Mouse (Mus musculus): ENCODE measurements around the gene Ube2d3. TPM values are rescaled to one million over a fixed set of nuclear protein-coding genes. Genes with fewer than 3 reads are reported as not detected.

Gene Ube2d3
- polyA plus RNA-seq, 1 experiment = 333 TPM

GRCm38 (mm10) chr3:135436901-135437616 lies 890 bp upstream of the Ube2d3 start:
- H3K4me3 ChIP-seq (ENCODE audit: insufficient read depth, low read depth, low read length) = no peak overlapping the region
- DNase-seq = no peak
- H3K36me3 ChIP-seq (ENCODE audit: control insufficient read depth, insufficient read depth, low read length) = no peaks in the 10 kb centered on the region
- 58% methylated on average over 14 of the region's 14 CpGs for WGBS
- no peaks in the 10 kb centered on the region; the same call in 1 of the 2 replicates for H3K4me1 ChIP-seq (ENCODE audit: control insufficient read depth, insufficient read depth, low read length)
- no peaks in the 10 kb centered on the region for H3K27me3 ChIP-seq (replicated peaks; ENCODE audit: control insufficient read depth, insufficient read depth, low read length)
- no peak for TF ChIP-seq POLR2A (IDR thresholded peaks at IDR 0.05; ENCODE audit: low read depth, low read length)
- no peak for TF ChIP-seq CTCF (conservative IDR thresholded peaks at IDR 0.05; ENCODE audit: insufficient read depth, insufficient read length, low read depth, low read length)
- peak overlapping the region; percentile 94 for H3K27ac ChIP-seq (ENCODE audit: insufficient read depth, low read depth, low read length)

- no peak for TF ChIP-seq CTCF (conservative IDR thresholded peaks at IDR 0.05; ENCODE audit: insufficient read depth, insufficient read length, low read depth, low read length)
- TF ChIP-seq POLR2A (IDR thresholded peaks at IDR 0.05; ENCODE audit: low read depth, low read length) = peak; percentile 83
- H3K27ac ChIP-seq (ENCODE audit: insufficient read depth, low read depth, low read length) = peak overlapping the region; percentile 98
- peak overlapping the region; percentile 90 for H3K4me3 ChIP-seq (ENCODE audit: insufficient read depth, low read depth, low read length)
- peaks cover 2% of the 10 kb centered on the region; the same call in 1 of the 2 replicates for H3K36me3 ChIP-seq (ENCODE audit: control insufficient read depth, insufficient read depth, low read length)
- DNase-seq = peak; percentile 95
- peaks cover 4% of the 10 kb centered on the region; the same call in 1 of the 2 replicates for H3K4me1 ChIP-seq (ENCODE audit: control insufficient read depth, insufficient read depth, low read length)
- WGBS = under 1% methylated on average over 38 of the region's 50 CpGs
- no peaks in the 10 kb centered on the region for H3K27me3 ChIP-seq (replicated peaks; ENCODE audit: control insufficient read depth, insufficient read depth, low read length)
These were observed 573 bp downstream of the Ube2d3 start for GRCm38 (mm10) chr3:135438531-135438912.

GRCm38 (mm10) chr3:135438913-135439531 lies 1.1 kb downstream of the Ube2d3 start:
- under 1% methylated on average over 60 of the region's 76 CpGs for WGBS
- peak overlapping the region; percentile 90 for H3K4me3 ChIP-seq (ENCODE audit: insufficient read depth, low read depth, low read length)
- peak; percentile 95 for DNase-seq
- TF ChIP-seq CTCF (conservative IDR thresholded peaks at IDR 0.05; ENCODE audit: insufficient read depth, insufficient read length, low read depth, low read length) (no peak), POLR2A (IDR thresholded peaks at IDR 0.05; ENCODE audit: low read depth, low read length) (peak; percentile 36)
- H3K4me1 ChIP-seq (ENCODE audit: control insufficient read depth, insufficient read depth, low read length) = peaks cover 8% of the 10 kb centered on the region; the same call in 1 of the 2 replicates
- H3K27me3 ChIP-seq (replicated peaks; ENCODE audit: control insufficient read depth, insufficient read depth, low read length) = no peaks in the 10 kb centered on the region
- peaks cover 3% of the 10 kb centered on the region; the same call in 1 of the 2 replicates for H3K36me3 ChIP-seq (ENCODE audit: control insufficient read depth, insufficient read depth, low read length)
- peak overlapping the region; percentile 98 for H3K27ac ChIP-seq (ENCODE audit: insufficient read depth, low read depth, low read length)

- DNase-seq = no peak
- H3K27ac ChIP-seq (ENCODE audit: insufficient read depth, low read depth, low read length) = peak overlapping the region; percentile 98
- peaks cover 8% of the 10 kb centered on the region; the same call in 1 of the 2 replicates for H3K4me1 ChIP-seq (ENCODE audit: control insufficient read depth, insufficient read depth, low read length)
- peak overlapping the region; percentile 90 for H3K4me3 ChIP-seq (ENCODE audit: insufficient read depth, low read depth, low read length)
- WGBS = under 1% methylated on average over 15 of the region's 15 CpGs
- peaks cover 3% of the 10 kb centered on the region; the same call in 1 of the 2 replicates for H3K36me3 ChIP-seq (ENCODE audit: control insufficient read depth, insufficient read depth, low read length)
- H3K27me3 ChIP-seq (replicated peaks; ENCODE audit: control insufficient read depth, insufficient read depth, low read length) = no peaks in the 10 kb centered on the region
- no peak for TF ChIP-seq CTCF (conservative IDR thresholded peaks at IDR 0.05; ENCODE audit: insufficient read depth, insufficient read length, low read depth, low read length)
- no peak for TF ChIP-seq POLR2A (IDR thresholded peaks at IDR 0.05; ENCODE audit: low read depth, low read length)
These were observed 1.7 kb downstream of the Ube2d3 start for GRCm38 (mm10) chr3:135439651-135440050.

GRCm38 (mm10) chr3:135440221-135440620 lies 2.3 kb downstream of the Ube2d3 start:
- Histone ChIP-seq H3K27ac (ENCODE audit: insufficient read depth, low read depth, low read length) (peak overlapping the region; percentile 98), H3K36me3 (ENCODE audit: control insufficient read depth, insufficient read depth, low read length) (peaks cover 3% of the 10 kb centered on the region; the same call in 1 of the 2 replicates), H3K4me3 (ENCODE audit: insufficient read depth, low read depth, low read length) (peak overlapping the region; percentile 90), H3K4me1 (ENCODE audit: control insufficient read depth, insufficient read depth, low read length) (peaks cover 10% of the 10 kb centered on the region; the same call in 1 of the 2 replicates), H3K27me3 (replicated peaks; ENCODE audit: control insufficient read depth, insufficient read depth, low read length) (no peaks in the 10 kb centered on the region)
- DNase-seq = peak; percentile 44
- TF ChIP-seq POLR2A (IDR thresholded peaks at IDR 0.05; ENCODE audit: low read depth, low read length) (no peak), CTCF (conservative IDR thresholded peaks at IDR 0.05; ENCODE audit: insufficient read depth, insufficient read length, low read depth, low read length) (no peak)
- 1% methylated on average over 7 of the region's 7 CpGs for WGBS

- Histone ChIP-seq H3K27ac (ENCODE audit: insufficient read depth, low read depth, low read length) (peak overlapping the region; percentile 98; the same call in 1 of the 2 replicates), H3K4me3 (ENCODE audit: insufficient read depth, low read depth, low read length) (peak overlapping the region; percentile 90), H3K27me3 (replicated peaks; ENCODE audit: control insufficient read depth, insufficient read depth, low read length) (no peaks in the 10 kb centered on the region), H3K4me1 (ENCODE audit: control insufficient read depth, insufficient read depth, low read length) (peaks cover 10% of the 10 kb centered on the region; the same call in 1 of the 2 replicates), H3K36me3 (ENCODE audit: control insufficient read depth, insufficient read depth, low read length) (peaks cover 3% of the 10 kb centered on the region; the same call in 1 of the 2 replicates)
- no peak for DNase-seq
- TF ChIP-seq CTCF (conservative IDR thresholded peaks at IDR 0.05; ENCODE audit: insufficient read depth, insufficient read length, low read depth, low read length) (no peak), POLR2A (IDR thresholded peaks at IDR 0.05; ENCODE audit: low read depth, low read length) (no peak)
- WGBS = 2% methylated on average over 10 of the region's 10 CpGs
These were observed 2.7 kb downstream of the Ube2d3 start for GRCm38 (mm10) chr3:135440621-135441020.

- Histone ChIP-seq H3K27ac (ENCODE audit: insufficient read depth, low read depth, low read length) (no peak overlapping the region; the same call in 1 of the 2 replicates), H3K27me3 (replicated peaks; ENCODE audit: control insufficient read depth, insufficient read depth, low read length) (no peaks in the 10 kb centered on the region), H3K36me3 (ENCODE audit: control insufficient read depth, insufficient read depth, low read length) (peaks cover 3% of the 10 kb centered on the region; the same call in 1 of the 2 replicates), H3K4me1 (ENCODE audit: control insufficient read depth, insufficient read depth, low read length) (peaks cover 10% of the 10 kb centered on the region; the same call in 1 of the 2 replicates), H3K4me3 (ENCODE audit: insufficient read depth, low read depth, low read length) (no peak overlapping the region)
- DNase-seq = no peak
- TF ChIP-seq CTCF (conservative IDR thresholded peaks at IDR 0.05; ENCODE audit: insufficient read depth, insufficient read length, low read depth, low read length) (no peak), POLR2A (IDR thresholded peaks at IDR 0.05; ENCODE audit: low read depth, low read length) (no peak)
These were observed 7.0 kb downstream of the Ube2d3 start for GRCm38 (mm10) chr3:135444930-135445329.
